Mouse (Mus musculus): ENCODE results near the gene Ear1. TPM values are rescaled to one million over a fixed set of nuclear protein-coding genes. Genes with fewer than 3 reads are reported as not detected.
"Not testable (repeated sequence)": the region's sequence is repeated elsewhere in the genome, so short reads cannot be mapped to it uniquely, and the experiment has no call there.

Gene Ear1
- polyA plus RNA-seq, 2 experiments = 3.2 to 18.7 TPM

- not testable (repeated sequence) for H3K4me3 ChIP-seq (ENCODE audit: insufficient read depth in 1 of 2, low read depth in 2 of 2, low read length in 2 of 2); ATAC-seq (ENCODE audit: insufficient read depth); H3K36me3 ChIP-seq (replicated peaks; ENCODE audit: control insufficient read depth, insufficient read depth, low read depth); H3K27me3 ChIP-seq (ENCODE audit: control insufficient read depth, insufficient read depth, low read length); H3K27ac ChIP-seq; H3K4me1 ChIP-seq (replicated peaks; ENCODE audit: control insufficient read depth in 2 of 2, insufficient read depth in 2 of 2, low read length in 1 of 2); H3K4me2 ChIP-seq (ENCODE audit: low read depth); H3K9ac ChIP-seq (replicated peaks); DNase-seq (ENCODE audit: low read depth in 3 of 3, low spot score in 3 of 3); H3K9me3 ChIP-seq (ENCODE audit: control insufficient read depth, low read length)
- 11% methylated on average over 1 of the region's 1 CpGs for WGBS (ENCODE audit: insufficient replicate concordance)
Observed at GRCm38 (mm10) chr14:43830385-43830784, 44.9 kb downstream of the Ear1 start.

GRCm38 (mm10) chr14:43824176-43824575 is 51.1 kb downstream of the Ear1 start:
- H3K27ac ChIP-seq; H3K4me1 ChIP-seq (replicated peaks; ENCODE audit: control insufficient read depth in 2 of 2, insufficient read depth in 2 of 2, low read length in 1 of 2); H3K27me3 ChIP-seq (ENCODE audit: control insufficient read depth, insufficient read depth, low read length); H3K36me3 ChIP-seq (replicated peaks; ENCODE audit: control insufficient read depth, insufficient read depth, low read depth); H3K4me3 ChIP-seq (ENCODE audit: insufficient read depth in 1 of 2, low read depth in 2 of 2, low read length in 2 of 2); DNase-seq (ENCODE audit: low read depth in 3 of 3, low spot score in 3 of 3); H3K4me2 ChIP-seq (ENCODE audit: low read depth); H3K9ac ChIP-seq (replicated peaks); H3K9me3 ChIP-seq (ENCODE audit: control insufficient read depth, low read length): not testable (repeated sequence)
- peak; percentile 61 for TF ChIP-seq EP300 (IDR thresholded peaks at IDR 0.05; ENCODE audit: low read depth)
- 48% methylated on average over 6 of the region's 6 CpGs for WGBS (ENCODE audit: insufficient replicate concordance)
- ATAC-seq (ENCODE audit: insufficient read depth) = peak; percentile 47; the same call in 1 of the 2 replicates

- not testable (repeated sequence) for H3K27me3 ChIP-seq (ENCODE audit: control insufficient read depth, insufficient read depth, low read length); H3K4me1 ChIP-seq (replicated peaks; ENCODE audit: control insufficient read depth in 2 of 2, insufficient read depth in 2 of 2, low read length in 1 of 2); DNase-seq (ENCODE audit: low read depth in 3 of 3, low spot score in 3 of 3); H3K9ac ChIP-seq (replicated peaks); H3K9me3 ChIP-seq (ENCODE audit: control insufficient read depth, low read length); H3K27ac ChIP-seq; H3K36me3 ChIP-seq (replicated peaks; ENCODE audit: control insufficient read depth, insufficient read depth, low read depth); H3K4me3 ChIP-seq (ENCODE audit: insufficient read depth in 1 of 2, low read depth in 2 of 2, low read length in 2 of 2); H3K4me2 ChIP-seq (ENCODE audit: low read depth)
- peak; percentile 61; the same call in 1 of the 2 replicates for ATAC-seq (ENCODE audit: insufficient read depth)
- WGBS (ENCODE audit: insufficient replicate concordance) = 43% methylated on average over 1 of the region's 2 CpGs
Observed at GRCm38 (mm10) chr14:43821869-43822268, 53.4 kb downstream of the Ear1 start.

DNA sequence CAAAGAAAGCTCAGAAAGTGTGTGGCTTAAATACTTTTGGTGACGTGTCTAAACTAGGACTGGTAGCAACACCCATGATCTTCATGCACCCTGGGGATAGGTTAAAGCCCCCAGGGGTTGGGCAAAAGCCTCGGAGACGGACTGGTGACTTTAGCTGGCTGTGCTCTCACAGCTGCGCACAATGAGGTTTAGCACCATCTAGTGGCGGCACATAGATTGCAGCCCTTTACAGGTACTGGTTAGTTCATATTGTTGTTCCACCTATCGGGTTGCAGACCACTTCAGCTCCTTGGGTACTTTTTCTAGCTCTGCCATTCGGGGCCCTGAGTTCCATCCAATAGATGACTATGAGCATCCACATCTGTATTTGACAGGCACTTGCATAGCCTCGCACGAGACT is 62.9 kb downstream of the Ear1 start:
- not testable (repeated sequence) for ATAC-seq (ENCODE audit: insufficient read depth)
- DNase-seq (ENCODE audit: low read depth in 3 of 3, low spot score in 3 of 3) = peak; percentile 11 to 17 (median 17)

GRCm38 (mm10) chr14:43808142-43808541 is 67.2 kb downstream of the Ear1 start:
- not testable (repeated sequence) for DNase-seq (ENCODE audit: low read depth in 3 of 3, low spot score in 3 of 3); H3K4me3 ChIP-seq (ENCODE audit: insufficient read depth in 1 of 2, low read depth in 2 of 2, low read length in 2 of 2); ATAC-seq (ENCODE audit: insufficient read depth); H3K9ac ChIP-seq (replicated peaks); H3K36me3 ChIP-seq (replicated peaks; ENCODE audit: control insufficient read depth, insufficient read depth, low read depth); H3K27me3 ChIP-seq (ENCODE audit: control insufficient read depth, insufficient read depth, low read length); H3K4me1 ChIP-seq (replicated peaks; ENCODE audit: control insufficient read depth in 2 of 2, insufficient read depth in 2 of 2, low read length in 1 of 2); H3K9me3 ChIP-seq (ENCODE audit: control insufficient read depth, low read length); H3K4me2 ChIP-seq (ENCODE audit: low read depth); H3K27ac ChIP-seq
- 57% methylated on average over 3 of the region's 4 CpGs for WGBS (ENCODE audit: insufficient replicate concordance)

More for the DNA sequence above, 62.9 kb downstream of the Ear1 start:
- not testable (repeated sequence) for H3K27ac ChIP-seq; H3K4me2 ChIP-seq (ENCODE audit: low read depth); H3K27me3 ChIP-seq (ENCODE audit: control insufficient read depth, insufficient read depth, low read length); H3K4me1 ChIP-seq (replicated peaks; ENCODE audit: control insufficient read depth in 2 of 2, insufficient read depth in 2 of 2, low read length in 1 of 2); H3K9me3 ChIP-seq (ENCODE audit: control insufficient read depth, low read length); H3K9ac ChIP-seq (replicated peaks); H3K36me3 ChIP-seq (replicated peaks; ENCODE audit: control insufficient read depth, insufficient read depth, low read depth); H3K4me3 ChIP-seq (ENCODE audit: insufficient read depth in 1 of 2, low read depth in 2 of 2, low read length in 2 of 2)
- peak; percentile 74 for TF ChIP-seq CTCF (IDR thresholded peaks at IDR 0.05; ENCODE audit: low read depth)
- 33% methylated on average over 7 of the region's 9 CpGs for whole genome bisulfite sequencing (ENCODE audit: insufficient replicate concordance)

GRCm38 (mm10) chr14:43804435-43804834 is 70.9 kb downstream of the Ear1 start:
- TF ChIP-seq CTCF (IDR thresholded peaks at IDR 0.05; ENCODE audit: low read depth) = peak; percentile 49

GRCm38 (mm10) chr14:43796905-43797470 is 78.3 kb downstream of the Ear1 start:
- not testable (repeated sequence) for H3K27ac ChIP-seq; H3K36me3 ChIP-seq (replicated peaks; ENCODE audit: control insufficient read depth, insufficient read depth, low read depth); H3K4me2 ChIP-seq (ENCODE audit: low read depth); H3K27me3 ChIP-seq (ENCODE audit: control insufficient read depth, insufficient read depth, low read length); H3K4me1 ChIP-seq (replicated peaks; ENCODE audit: control insufficient read depth in 2 of 2, insufficient read depth in 2 of 2, low read length in 1 of 2); ATAC-seq (ENCODE audit: insufficient read depth); H3K9me3 ChIP-seq (ENCODE audit: control insufficient read depth, low read length); DNase-seq (ENCODE audit: low read depth in 3 of 3, low spot score in 3 of 3); H3K4me3 ChIP-seq (ENCODE audit: insufficient read depth in 1 of 2, low read depth in 2 of 2, low read length in 2 of 2); H3K9ac ChIP-seq (replicated peaks)
- 15% methylated on average over 22 of the region's 23 CpGs for WGBS (ENCODE audit: insufficient replicate concordance)

More at GRCm38 (mm10) chr14:43804435-43804834, 70.9 kb downstream of the Ear1 start:
- WGBS (ENCODE audit: insufficient replicate concordance) = 21% methylated on average over 7 of the region's 7 CpGs
- H3K4me2 ChIP-seq (ENCODE audit: low read depth); H3K9ac ChIP-seq (replicated peaks); H3K4me1 ChIP-seq (replicated peaks; ENCODE audit: control insufficient read depth in 2 of 2, insufficient read depth in 2 of 2, low read length in 1 of 2); H3K27me3 ChIP-seq (ENCODE audit: control insufficient read depth, insufficient read depth, low read length); H3K36me3 ChIP-seq (replicated peaks; ENCODE audit: control insufficient read depth, insufficient read depth, low read depth); H3K27ac ChIP-seq; DNase-seq (ENCODE audit: low read depth in 3 of 3, low spot score in 3 of 3); ATAC-seq (ENCODE audit: insufficient read depth); H3K9me3 ChIP-seq (ENCODE audit: control insufficient read depth, low read length); H3K4me3 ChIP-seq (ENCODE audit: insufficient read depth in 1 of 2, low read depth in 2 of 2, low read length in 2 of 2): not testable (repeated sequence)

Measured in liver, embryonic 14.5 days (tissue).